Mouse (Mus musculus) olfactory bulb, adult 2 months (tissue): ENCODE measurements around the gene Zfp687.
"Not testable (repeated sequence)": the region's sequence is repeated elsewhere in the genome, so short reads cannot be mapped to it uniquely, and the experiment has no call there.

Source experiments
- CTCF ChIP-seq: fragments of 200-500 bp; IDR thresholded peaks from 2 replicates; pipeline ENCODE4 v1.5.1; 2012; ENCODE audit warnings: low read depth, mild to moderate bottlenecking, low read length, moderate library complexity; ENCODE audit not compliant: insufficient read depth
- POLR2A ChIP-seq: fragments of 200-500 bp; IDR thresholded peaks from 2 replicates; pipeline ENCODE4 v1.6.1; 2012; ENCODE audit warnings: mild to moderate bottlenecking, low read depth, low read length, moderate library complexity; ENCODE audit not compliant: insufficient read depth

- not testable (repeated sequence) for TF ChIP-seq CTCF, POLR2A
Observed at GRCm38 (mm10) chr3:95020956-95021355, 5.7 kb upstream of the Zfp687 start.
